Mouse (Mus musculus): ENCODE measurements around the gene Eif4a3. TPM values are rescaled to one million over a fixed set of nuclear protein-coding genes. Genes with fewer than 3 reads are reported as not detected.

Eif4a3 gene
- polyA plus RNA-seq, 1 experiment from 2014 or later = 165 TPM

Other genes starting within 250 kb of the Eif4a3 start
- 2.8 and 2.9 TPM in 2 replicates for gene Cbx4, start 213.9 kb downstream of the Eif4a3 start, polyA plus RNA-seq (2015; fragmentation: Nextera tagmentation; extraction: Ambion mirVana)
- gene Tbc1d16, start 71.6 kb downstream of the Eif4a3 start, polyA plus RNA-seq (2015; fragmentation: Nextera tagmentation; extraction: Ambion mirVana) = 1.6 and 1.9 TPM in 2 replicates
- 0.55 and 0.70 TPM in 2 replicates for gene Ccdc40, start 71.5 kb downstream of the Eif4a3 start, polyA plus RNA-seq (2015; fragmentation: Nextera tagmentation; extraction: Ambion mirVana)
- gene Gaa, start 32.2 kb downstream of the Eif4a3 start, polyA plus RNA-seq (2015; fragmentation: Nextera tagmentation; extraction: Ambion mirVana) = 21.4 and 26.4 TPM in 2 replicates
- gene Card14, start 7.7 kb upstream of the Eif4a3 start, polyA plus RNA-seq (2015; fragmentation: Nextera tagmentation; extraction: Ambion mirVana) = 0.21 and 0.35 TPM in 2 replicates
- 1.9 and 2.3 TPM in 2 replicates for gene Sgsh, start 55.4 kb upstream of the Eif4a3 start, polyA plus RNA-seq (2015; fragmentation: Nextera tagmentation; extraction: Ambion mirVana)
- 1.6 and 2.6 TPM in 2 replicates for gene Slc26a11, start 55.5 kb upstream of the Eif4a3 start, polyA plus RNA-seq (2015; fragmentation: Nextera tagmentation; extraction: Ambion mirVana)
- 4.2 TPM in 2 replicates for gene Rnf213, start 93.0 kb upstream of the Eif4a3 start, polyA plus RNA-seq (2015; fragmentation: Nextera tagmentation; extraction: Ambion mirVana)
- gene Endov, start 191.3 kb upstream of the Eif4a3 start, polyA plus RNA-seq (2015; fragmentation: Nextera tagmentation; extraction: Ambion mirVana) = 5.3 and 5.8 TPM in 2 replicates
- 0.05 TPM in 1 of 2 replicates, not detected in the other for gene Nptx1, start 247.7 kb upstream of the Eif4a3 start, polyA plus RNA-seq (2015; fragmentation: Nextera tagmentation; extraction: Ambion mirVana)

All from liver, embryonic 15.5 days (tissue).